Mouse (Mus musculus) macrophage (primary cell): ENCODE measurements around the gene Carns1. TPM values are rescaled to one million over a fixed set of nuclear protein-coding genes. Genes with fewer than 3 reads are reported as not detected.
A peak's percentile ranks its signal among the peaks of the same experiment; 100 is the strongest.

Experiments used
- H3K27ac ChIP-seq: fragments of 350-480 bp; formaldehyde crosslinking; 2 replicates; pipeline ENCODE4 v1.9.0; 2021
- H3K36me3 ChIP-seq: fragments of 350-480 bp; formaldehyde crosslinking; 2 replicates; pipeline ENCODE4 v1.9.0; 2021; ENCODE audit errors: inconsistent target
- H3K4me3 ChIP-seq: fragments of 350-480 bp; formaldehyde crosslinking; 2 replicates; pipeline ENCODE4 v1.9.0; 2021; ENCODE audit errors: inconsistent target
- H3K79me2 ChIP-seq: fragments of 350-480 bp; formaldehyde crosslinking; 2 replicates; pipeline ENCODE4 v1.9.0; 2021; ENCODE audit errors: inconsistent target
- WGBS: methylation state at CpG from one replicate; pipeline ENCODE4 v1.1.7; 2026; ENCODE audit warnings: inconsistent platforms; ENCODE audit not compliant: missing documents; 5-methylcytosine and 5-hydroxymethylcytosine counted together
- polyA plus RNA-seq: library from polyadenylated mRNA; stranded (reverse); fragments of 250-400 nt; gene quantifications from 3 replicates; pipeline ENCODE4 v1.2.4, GENCODE M21; 2018; ENCODE audit warnings: inconsistent platforms

Carns1 gene
- polyA plus RNA-seq, 1 experiment from 2014 or later = 0.77 TPM

- WGBS = 93% methylated on average over 8 of the region's 8 CpGs
- no peak overlapping the region for H3K4me3 ChIP-seq
- peaks cover 53% of the 10 kb centered on the region for H3K36me3 ChIP-seq
These were observed 22.6 kb downstream of the Carns1 start for GRCm38 (mm10) chr19:4152445-4153231.

GRCm38 (mm10) chr19:4151898-4152297 is 23.4 kb downstream of the Carns1 start:
- H3K79me2 ChIP-seq = peaks cover 26% of the 10 kb centered on the region
- no peak overlapping the region for H3K4me3 ChIP-seq
- 91% methylated on average over 5 of the region's 5 CpGs for WGBS
- no peak overlapping the region for H3K27ac ChIP-seq
- H3K36me3 ChIP-seq = peaks cover 47% of the 10 kb centered on the region

More at GRCm38 (mm10) chr19:4152445-4153231, 22.6 kb downstream of the Carns1 start:
- peaks cover 26% of the 10 kb centered on the region for H3K79me2 ChIP-seq
- H3K27ac ChIP-seq = no peak overlapping the region

GRCm38 (mm10) chr19:4151488-4151860 is 23.8 kb downstream of the Carns1 start:
- 84% methylated on average over 4 of the region's 5 CpGs for WGBS

GRCm38 (mm10) chr19:4150567-4151487 is 24.5 kb downstream of the Carns1 start:
- WGBS = 89% methylated on average over 22 of the region's 22 CpGs
- H3K27ac ChIP-seq = no peak overlapping the region
- H3K4me3 ChIP-seq = no peak overlapping the region
- peaks cover 41% of the 10 kb centered on the region for H3K36me3 ChIP-seq
- peaks cover 26% of the 10 kb centered on the region for H3K79me2 ChIP-seq

More at GRCm38 (mm10) chr19:4151488-4151860, 23.8 kb downstream of the Carns1 start:
- Histone ChIP-seq H3K27ac (no peak overlapping the region), H3K79me2 (peaks cover 26% of the 10 kb centered on the region), H3K36me3 (peaks cover 43% of the 10 kb centered on the region), H3K4me3 (no peak overlapping the region)

DNA sequence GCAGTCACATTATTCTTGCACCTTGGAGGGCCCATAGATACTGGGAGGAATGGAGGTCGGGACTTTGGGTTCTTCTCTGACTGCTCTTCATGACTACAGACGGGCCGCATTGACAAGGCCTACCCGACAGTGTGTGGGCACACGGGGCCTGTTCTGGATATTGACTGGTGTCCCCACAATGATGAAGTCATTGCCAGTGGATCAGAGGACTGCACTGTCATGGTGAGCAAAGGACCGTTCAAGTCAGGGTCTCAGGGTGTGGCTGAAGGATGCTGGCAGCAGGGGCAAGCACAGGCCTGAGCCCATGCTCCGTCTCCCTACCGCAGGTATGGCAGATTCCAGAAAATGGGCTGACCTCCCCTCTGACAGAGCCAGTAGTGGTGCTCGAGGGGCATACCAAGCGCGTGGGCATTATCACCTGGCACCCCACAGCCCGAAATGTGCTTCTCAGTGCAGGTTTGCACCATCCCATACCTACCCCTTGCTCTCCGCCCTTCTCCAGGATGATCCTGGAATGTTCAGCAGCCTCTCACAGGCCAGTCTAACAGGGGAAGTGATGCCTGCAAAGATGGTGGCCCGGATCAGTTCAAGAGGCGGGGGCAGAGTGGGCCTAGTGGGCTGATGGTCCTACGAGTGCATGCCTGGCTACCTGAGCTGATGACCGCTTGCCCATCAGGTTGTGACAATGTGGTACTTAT is 25.4 kb downstream of the Carns1 start:
- Histone ChIP-seq H3K27ac (peak overlapping the region; percentile 83; the same call in 1 of the 2 replicates), H3K4me3 (peak overlapping the region; percentile 99), H3K36me3 (peaks cover 41% of the 10 kb centered on the region), H3K79me2 (peaks cover 26% of the 10 kb centered on the region)
- 97% methylated on average over 16 of the region's 17 CpGs for WGBS

- WGBS = 57% methylated on average over 7 of the region's 11 CpGs
- Histone ChIP-seq H3K4me3 (peak overlapping the region; percentile 99), H3K36me3 (peaks cover 41% of the 10 kb centered on the region), H3K27ac (peak overlapping the region; percentile 83), H3K79me2 (peaks cover 26% of the 10 kb centered on the region)
These were observed 26.0 kb downstream of the Carns1 start for GRCm38 (mm10) chr19:4149283-4149682.

DNA sequence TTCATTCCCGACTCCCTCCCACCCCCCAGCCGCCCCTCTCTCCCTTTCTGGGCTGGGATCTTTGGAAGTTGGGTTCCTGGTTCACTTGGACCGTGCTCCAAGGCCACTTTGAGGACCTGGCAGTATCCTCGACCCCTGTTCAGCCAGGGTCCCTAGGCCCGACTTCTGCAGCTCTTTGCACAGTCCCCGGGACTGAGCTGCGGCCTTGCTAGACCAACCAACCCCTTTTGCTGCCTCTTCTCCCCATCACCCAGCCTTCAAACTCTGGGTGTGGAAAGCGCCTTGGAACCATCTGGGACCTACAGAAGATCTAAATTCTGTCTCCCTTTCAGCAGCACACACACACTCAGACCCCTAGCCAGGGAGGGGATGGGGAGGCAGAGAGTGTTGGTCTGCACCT is 26.5 kb downstream of the Carns1 start:
- H3K27ac ChIP-seq = peak overlapping the region; percentile 83
- H3K79me2 ChIP-seq = peaks cover 26% of the 10 kb centered on the region
- WGBS = 1% methylated on average over 8 of the region's 8 CpGs
- H3K4me3 ChIP-seq = peak overlapping the region; percentile 99
- H3K36me3 ChIP-seq = peaks cover 40% of the 10 kb centered on the region

GRCm38 (mm10) chr19:4148491-4148806 is 26.8 kb downstream of the Carns1 start, which contains the start of gene Coro1b:
TSS of gene Coro1b (plus strand) at chr19:4148619.
- Histone ChIP-seq H3K27ac (peak within 1 kb of the TSS; percentile 83), H3K36me3 (peaks cover 36% of the 10 kb centered on the region), H3K4me3 (peak within 1 kb of the TSS; percentile 99), H3K79me2 (peaks cover 26% of the 10 kb centered on the region)
- under 1% methylated on average over 33 of the region's 33 CpGs for WGBS

DNA sequence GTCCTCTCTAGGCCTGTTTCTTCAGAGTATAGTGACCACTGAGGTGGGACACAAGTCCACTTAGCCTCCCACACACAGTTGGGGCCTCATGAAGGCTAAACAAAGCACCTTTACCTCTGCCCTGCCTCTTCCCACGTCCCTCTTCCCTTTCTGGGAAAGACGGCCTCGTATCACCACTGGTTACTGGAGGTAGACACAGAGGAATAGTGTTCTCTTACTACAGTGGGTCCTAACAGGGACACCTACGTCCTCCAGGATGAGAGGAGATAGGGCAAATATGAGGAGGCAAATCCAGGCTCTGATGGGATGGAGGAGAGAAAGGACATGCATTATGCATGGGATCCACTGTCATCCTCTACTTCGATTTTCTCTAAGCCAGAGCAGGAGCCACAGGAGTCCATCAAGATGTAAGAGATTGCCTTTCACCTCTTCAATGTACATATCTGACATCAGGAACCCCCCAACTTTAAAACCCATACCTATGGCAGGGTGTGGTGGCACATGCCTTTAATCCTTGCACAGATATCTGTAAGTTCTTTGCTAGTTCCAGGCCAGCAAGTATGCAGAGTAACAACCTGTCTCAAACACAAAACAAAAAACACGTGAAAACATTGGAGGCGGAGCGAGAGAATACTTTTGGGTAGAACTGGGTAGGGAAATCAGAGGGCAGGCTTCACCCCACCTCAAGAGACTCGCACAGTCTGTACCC is 27.3 kb downstream of the Carns1 start:
- peaks cover 31% of the 10 kb centered on the region for H3K36me3 ChIP-seq
- H3K27ac ChIP-seq = peak overlapping the region; percentile 52
- H3K4me3 ChIP-seq = no peak overlapping the region; the same call in 1 of the 2 replicates
- 43% methylated on average over 9 of the region's 9 CpGs for WGBS
- H3K79me2 ChIP-seq = peaks cover 26% of the 10 kb centered on the region

DNA sequence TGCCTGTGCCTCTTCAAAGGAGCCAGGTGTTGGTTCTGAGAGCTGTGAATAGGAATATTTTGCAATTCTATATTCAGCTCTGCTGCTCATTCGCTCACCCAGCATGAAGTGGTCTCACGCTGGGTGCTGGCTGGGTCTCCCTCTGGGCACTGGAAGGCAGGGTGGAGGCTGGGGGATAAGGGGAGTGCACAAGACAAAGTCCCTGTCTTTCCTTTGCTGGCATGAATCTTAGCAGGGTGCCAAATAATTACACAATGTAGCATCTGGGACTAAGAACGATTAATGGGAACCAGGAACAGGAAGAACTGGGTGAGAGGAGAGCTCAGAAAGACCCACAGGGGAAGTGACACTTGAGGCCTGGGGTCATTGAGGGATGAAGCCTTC is 28.3 kb downstream of the Carns1 start:
- Histone ChIP-seq H3K36me3 (peaks cover 22% of the 10 kb centered on the region), H3K4me3 (no peak overlapping the region), H3K79me2 (peaks cover 26% of the 10 kb centered on the region), H3K27ac (peak overlapping the region; percentile 52)
- WGBS = 50% methylated on average over 3 of the region's 3 CpGs

DNA sequence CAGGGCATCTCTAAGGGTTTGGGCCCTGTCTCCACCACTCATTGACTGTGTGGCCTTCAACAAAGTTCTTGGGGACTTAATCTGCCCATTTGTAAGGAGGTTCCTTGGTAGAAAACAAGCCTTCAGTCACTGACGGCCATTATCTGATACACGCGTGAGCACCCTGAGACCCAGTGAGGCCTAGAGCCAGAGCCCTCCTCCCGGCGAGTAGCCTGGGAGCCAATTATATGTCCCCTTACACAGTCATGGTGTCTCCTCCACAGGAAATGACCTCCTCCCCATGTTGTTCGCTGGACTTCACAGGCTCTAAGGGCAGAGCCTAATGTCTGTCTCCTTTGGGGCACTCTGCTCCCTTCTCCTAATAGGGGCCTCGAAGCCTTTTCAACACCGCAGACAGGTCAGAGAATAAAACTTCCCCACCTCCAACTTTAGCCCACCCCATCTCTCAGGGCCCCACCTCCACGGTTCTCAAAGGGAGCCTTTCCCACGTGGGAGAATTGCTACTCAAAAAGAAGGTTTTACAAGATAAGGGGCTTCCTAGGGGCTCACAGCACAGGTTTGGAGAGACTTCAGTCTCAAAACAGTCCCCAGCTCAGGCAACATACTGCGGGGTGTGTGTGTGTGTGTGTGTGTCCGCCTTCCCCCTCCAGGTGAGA is 28.8 kb downstream of the Carns1 start:
- H3K36me3 ChIP-seq = peaks cover 19% of the 10 kb centered on the region
- H3K79me2 ChIP-seq = peaks cover 26% of the 10 kb centered on the region
- WGBS = 85% methylated on average over 11 of the region's 12 CpGs
- H3K27ac ChIP-seq = peak overlapping the region; percentile 52
- H3K4me3 ChIP-seq = no peak overlapping the region

GRCm38 (mm10) chr19:4145936-4146335 is 29.3 kb downstream of the Carns1 start:
- Histone ChIP-seq H3K36me3 (peaks cover 13% of the 10 kb centered on the region), H3K27ac (no peak overlapping the region), H3K79me2 (peaks cover 24% of the 10 kb centered on the region), H3K4me3 (no peak overlapping the region)
- 97% methylated on average over 5 of the region's 5 CpGs for WGBS
